Mouse (Mus musculus) lung, postnatal 0 days (tissue): ENCODE results near the gene Esrrg.

ENCODE experiments used
- CTCF ChIP-seq: IDR thresholded peaks from 2 replicates; pipeline ENCODE4 v1.5.1; 2016; ENCODE audit warnings: antibody characterized with exemption, mild to moderate bottlenecking
- EP300 ChIP-seq: IDR thresholded peaks from 2 replicates; pipeline ENCODE4 v1.6.1; 2016; ENCODE audit warnings: antibody characterized with exemption, mild to moderate bottlenecking, control low read depth

GRCm38 (mm10) chr1:187741306-187741705 is 132.7 kb downstream of the Esrrg start:
- no peak for TF ChIP-seq EP300
- no peak for TF ChIP-seq CTCF
